Mouse (Mus musculus) megakaryocyte, embryonic 14.5 days (primary cell): ENCODE data around the gene Sec1.

Experiments
- FLI1 ChIP-seq: IDR thresholded peaks from 2 replicates; pipeline ENCODE4 v1.6.1; 2012; ENCODE audit warnings: low read length, inconsistent platforms, mixed read lengths
- GATA1 ChIP-seq: IDR thresholded peaks from 3 replicates; pipeline ENCODE4 v1.6.1; 2012; ENCODE audit warnings: mixed read lengths, low read length, inconsistent platforms, borderline replicate concordance

DNA sequence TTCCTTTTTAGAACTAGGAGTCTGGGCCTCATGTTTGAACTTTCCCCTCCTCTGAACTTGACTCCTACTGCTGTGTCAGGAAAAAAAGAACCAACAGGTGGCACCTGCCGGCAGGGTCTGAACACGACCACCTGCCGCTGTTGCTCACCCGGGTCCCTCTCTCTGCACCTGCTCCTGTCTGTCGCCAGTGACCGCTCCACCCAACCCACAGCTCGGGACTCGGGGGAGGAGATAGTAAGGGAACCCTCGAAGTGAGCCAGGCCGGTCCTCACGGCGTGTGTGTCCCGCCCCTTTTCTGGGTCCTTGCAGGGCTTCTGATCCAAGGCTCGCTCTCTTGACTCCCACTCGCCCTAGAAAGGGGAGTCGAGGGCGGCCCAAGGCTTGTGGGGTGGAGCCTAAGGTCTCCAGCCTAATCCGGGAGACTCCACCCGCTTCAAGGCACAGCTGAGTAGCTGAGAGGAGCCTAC lies 54.6 kb downstream of the Sec1 start, which contains the start of gene Mamstr:
- no peak for TF ChIP-seq GATA1
- no peak for TF ChIP-seq FLI1
